In genomic region chr13:92783551-92783950, GRCm38 (mm10) we compare ENCODE assay signal across 21 mouse cellular contexts. TPM values are rescaled to one million over a fixed set of nuclear protein-coding genes. Genes with fewer than 3 reads are reported as not detected.
DNase-seq lines count a peak whose midpoint lies in the region; ATAC-seq lines count a peak whose summit lies in the region.
"Had no signal": no experiment of that assay in that cellular context is flagged by ENCODE, and none has a peak within 500 bp of the region (broad histone marks: within the 10 kb centered on the region; RNA-seq: fewer than 3 reads in every experiment).

No protein-coding gene starts in this region.

- DNase-seq in heart, embryonic 10.5 days (ENCODE audit: low spot score) = peak; percentile 70
- no peak for DNase-seq in heart, postnatal 10 days
- DNase-seq in midbrain, embryonic 11.5 days (ENCODE audit: low spot score, missing footprints) = peak; percentile 71
- DNase-seq: adrenal gland, adult 2 months; adrenal gland, adult 8-10 months; adrenal gland, postnatal 10 days; adrenal gland, postnatal 14 days; adrenal gland, postnatal 25 days; adrenal gland, postnatal 36 days; B cell, adult 2 months; cerebellum, adult 11 months; cerebellum, adult 11-12 months; cerebellum, adult 18-20 months had no signal

- intact Hi-C loops in heart, postnatal 10 days (cut with DNase I) = no loop called here

- H3K9ac ChIP-seq in midbrain, embryonic 11.5 days (ENCODE audit: low read length) = no peak overlapping the region
- no peak overlapping the region for H3K9ac ChIP-seq in midbrain, embryonic 13.5 days (replicated peaks)

- peaks cover 8% of the 10 kb centered on the region; the same call in 1 of the 2 replicates for H3K36me3 ChIP-seq in heart, embryonic 10.5 days
- H3K36me3 ChIP-seq in midbrain, embryonic 11.5 days (ENCODE audit: control insufficient read depth, insufficient read depth, low read length) = no peaks in the 10 kb centered on the region
- no peaks in the 10 kb centered on the region for H3K36me3 ChIP-seq in midbrain, embryonic 13.5 days
- H3K36me3 ChIP-seq: G1E had no signal

- no peak overlapping the region for H3K4me3 ChIP-seq in heart, embryonic 10.5 days
- H3K4me3 ChIP-seq in midbrain, embryonic 11.5 days (ENCODE audit: low read depth, low read length) = no peak overlapping the region
- H3K4me3 ChIP-seq in midbrain, embryonic 13.5 days (replicated peaks) = no peak overlapping the region

- ATAC-seq in midbrain, embryonic 11.5 days (ENCODE audit: low FRiP score) = no peak
- ATAC-seq in midbrain, embryonic 13.5 days = no peak
- ATAC-seq: activated CD4-positive, CD25-positive, alpha-beta regulatory T cell, adult 4 months; CD4-positive, CD25-positive, alpha-beta regulatory T cell, adult 4 months; Patski had no signal

- 0 out of 2 replicates have a peak, but pooled peaks cover 5% of the 10 kb centered on the region for H3K4me1 ChIP-seq in heart, embryonic 10.5 days
- H3K4me1 ChIP-seq in midbrain, embryonic 11.5 days (ENCODE audit: control insufficient read depth, insufficient read depth, low read length) = peaks cover 2% of the 10 kb centered on the region; the same call in 1 of the 2 replicates
- H3K4me1 ChIP-seq in midbrain, embryonic 13.5 days (replicated peaks) = no peaks in the 10 kb centered on the region

- no peaks in the 10 kb centered on the region for H3K27me3 ChIP-seq in heart, embryonic 10.5 days (ENCODE audit: insufficient read depth, poor library complexity, severe bottlenecking)
- no peaks in the 10 kb centered on the region for H3K27me3 ChIP-seq in midbrain, embryonic 11.5 days (ENCODE audit: control insufficient read depth, insufficient read depth, low read length)
- no peaks in the 10 kb centered on the region for H3K27me3 ChIP-seq in midbrain, embryonic 13.5 days

- H3K4me2 ChIP-seq in midbrain, embryonic 11.5 days = no peak overlapping the region
- no peak overlapping the region for H3K4me2 ChIP-seq in midbrain, embryonic 13.5 days (replicated peaks)

- 88% methylated on average over 4 of the region's 4 CpGs for WGBS in heart, embryonic 10.5 days
- WGBS in midbrain, embryonic 11.5 days = 94% methylated on average over 4 of the region's 4 CpGs
- WGBS in midbrain, embryonic 13.5 days = 95% methylated on average over 4 of the region's 4 CpGs

- H3K9me3 ChIP-seq in heart, embryonic 10.5 days = no peaks in the 10 kb centered on the region
- H3K9me3 ChIP-seq in midbrain, embryonic 11.5 days (ENCODE audit: control insufficient read depth, low read length) = no peaks in the 10 kb centered on the region
- no peaks in the 10 kb centered on the region for H3K9me3 ChIP-seq in midbrain, embryonic 13.5 days
- H3K9me3 ChIP-seq: G1E had no signal

- H3K27ac ChIP-seq in heart, embryonic 10.5 days = no peak overlapping the region
- H3K27ac ChIP-seq in midbrain, embryonic 11.5 days (ENCODE audit: low read depth, low read length) = no peak overlapping the region
- no peak overlapping the region for H3K27ac ChIP-seq in midbrain, embryonic 13.5 days

RNA-seq across cellular contexts. Expression of gene Thbs4, which starts 11.1 kb away (rescaled TPM):
- 38.0 and 59.9 TPM in 2 replicates for polyA plus RNA-seq in heart, embryonic 10.5 days (2016; fragmentation: Nextera tagmentation; extraction: Ambion mirVana)
- 10 to 100 TPM in 1 of 2 experiments, 1 to 10 TPM in 1; 8.9 to 12.4 TPM for total RNA-seq in heart, postnatal 10 days (2021)
- polyA plus RNA-seq in midbrain, embryonic 11.5 days (2014; fragmentation: Nextera tagmentation; extraction: Ambion mirVana) = 1.6 and 1.8 TPM in 2 replicates
- polyA plus RNA-seq in midbrain, embryonic 13.5 days (2015; fragmentation: Nextera tagmentation; extraction: Ambion mirVana) = 2.8 TPM in 2 replicates
- total RNA-seq: CH12.LX, G1E, MEL had no signal
- polyA plus RNA-seq: activated CD4-positive, CD25-positive, alpha-beta regulatory T cell, adult 4 months; C2C12; CD4-positive, CD25-positive, alpha-beta regulatory T cell, adult 4 months; G1E; Patski had no signal

Comparison
In these comparisons a context has a peak if more than half of its experiments do, and no peak if none do; other contexts are left out.
1. DNase-seq: peak in heart, embryonic 10.5 days (single experiment) and midbrain, embryonic 11.5 days (single experiment); none in heart, postnatal 10 days (0 of 2).
2. RNA of gene Thbs4, which starts 11.1 kb away (polyA plus RNA-seq): 38.0 to 59.9 TPM in heart, embryonic 10.5 days; 2.8 TPM in midbrain, embryonic 13.5 days and 1.6 to 1.8 TPM in midbrain, embryonic 11.5 days; every median in the first group is over 10 times any median in the second.